Mouse (Mus musculus) E14TG2a.4 (cell line): ENCODE data around the gene Hs2st1.

Experiments used
- CTCF ChIP-seq: conservative IDR thresholded peaks from 2 replicates; pipeline ENCODE4 v1.5.1; 2014; ENCODE audit warnings: low read length
- NANOG ChIP-seq: IDR thresholded peaks from 2 replicates; pipeline ENCODE4 v1.6.1; 2014; ENCODE audit warnings: borderline replicate concordance, low read length, mixed read lengths

DNA sequence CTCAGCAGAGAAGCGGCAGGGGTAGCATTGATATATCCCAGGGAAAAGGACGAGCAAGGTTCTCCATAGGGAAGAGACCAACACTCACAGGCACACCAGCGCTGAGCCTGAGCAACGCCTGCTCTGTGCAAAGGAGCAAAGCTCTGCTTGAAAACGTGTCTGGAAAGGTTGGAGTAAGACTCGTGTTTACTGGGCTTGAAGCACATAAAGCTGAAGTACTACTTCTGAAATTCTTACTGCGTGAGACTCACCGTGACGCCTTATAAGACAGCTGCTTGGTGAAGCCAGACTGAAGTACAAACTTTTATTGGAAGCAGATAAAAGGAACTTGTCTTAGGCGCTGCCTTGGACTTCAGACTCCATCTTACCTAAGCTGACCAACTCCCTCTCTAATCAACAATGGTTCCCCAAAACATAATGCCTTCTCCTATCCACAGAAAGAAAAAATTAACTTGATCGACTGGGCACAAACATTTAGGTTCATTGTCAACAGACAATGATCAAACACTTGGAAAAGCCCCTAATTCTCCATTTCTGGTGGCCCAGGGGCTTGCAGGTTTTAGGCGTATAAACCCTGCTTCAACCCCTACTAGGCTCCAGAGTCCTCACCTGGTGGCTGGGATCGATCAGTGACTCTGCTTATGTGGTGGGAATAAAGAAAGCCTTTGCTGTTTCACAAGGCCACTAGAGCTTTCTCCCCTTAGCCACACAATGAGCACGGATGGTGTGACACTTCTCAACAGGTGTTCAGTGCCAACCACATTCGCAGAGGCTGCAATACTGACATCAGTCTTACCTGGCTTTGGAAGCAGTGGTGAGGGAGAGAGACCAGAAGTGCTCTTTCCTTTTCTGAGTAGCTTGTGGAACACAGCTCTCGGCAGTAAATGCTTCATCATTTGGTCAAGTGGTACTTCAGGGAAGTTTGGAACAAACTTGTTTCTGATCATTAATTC lies 56.5 kb downstream of the Hs2st1 start:
- no peak for TF ChIP-seq NANOG
- TF ChIP-seq CTCF, result no peak
